Mouse (Mus musculus): ENCODE data around the gene Robo2.
"Not testable (repeated sequence)": the region's sequence is repeated elsewhere in the genome, so short reads cannot be mapped to it uniquely, and the experiment has no call there.

GRCm38 (mm10) chr16:74040797-74041196, 370.8 kb downstream of the Robo2 start:
- not testable (repeated sequence) for TF ChIP-seq CTCF (IDR thresholded peaks at IDR 0.05; ENCODE audit: low read depth, low read length); POLR2A (IDR thresholded peaks at IDR 0.05; ENCODE audit: borderline replicate concordance, low read depth, low read length)
